Mouse (Mus musculus) ES-E14 (cell line): ENCODE measurements at regions not wholly inside any gene's neighbourhood (a gene's known extent, or its start where the extent isn't known, plus 50 kb on each side); places are given as distances from the start of the nearest gene placed in this dataset.

Experiments
- DNase-seq: peaks from one replicate; pipeline ENCODE4 v3.0.0-alpha.2; 2013; ENCODE audit warnings: low read depth, low spot score
- H3K27ac ChIP-seq: 2 replicates; pipeline ENCODE4 v1.5.1; 2012; ENCODE audit warnings: low read depth, mild to moderate bottlenecking, low read length, moderate library complexity, mixed read lengths; ENCODE audit not compliant: poor library complexity, insufficient read depth, severe bottlenecking
- H3K36me3 ChIP-seq: 2 replicates; pipeline ENCODE4 v1.6.1; 2012; ENCODE audit warnings: mild to moderate bottlenecking, low read length, moderate library complexity, mixed read lengths; ENCODE audit not compliant: control insufficient read depth, poor library complexity, insufficient read depth, severe bottlenecking
- H3K4me1 ChIP-seq, 2 experiments: fragments of 150-350 bp in 1 of 2; sonication (generic) in 1 of 2; 2 replicates each; pipeline ENCODE4 v1.6.1; 2012; ENCODE audit warnings: low read length in 2 of 2, mild to moderate bottlenecking in 1 of 2, mixed read lengths in 1 of 2; ENCODE audit not compliant: control insufficient read depth in 2 of 2, insufficient read depth in 2 of 2, poor library complexity in 1 of 2
- H3K4me3 ChIP-seq, 2 experiments: fragments of 150-350 bp in 1 of 2; sonication (generic) in 1 of 2; 2 replicates each; pipeline ENCODE4 v1.5.1; 2012; ENCODE audit warnings: low read length in 2 of 2, low read depth in 1 of 2, mild to moderate bottlenecking in 1 of 2, mixed read lengths in 1 of 2; ENCODE audit not compliant: insufficient read depth in 1 of 2, poor library complexity in 1 of 2, severe bottlenecking in 1 of 2
- H3K9ac ChIP-seq: 2 replicates; pipeline ENCODE4 v1.6.1; 2012; ENCODE audit warnings: low read depth, mild to moderate bottlenecking, low read length, mixed read lengths; ENCODE audit not compliant: poor library complexity, insufficient read depth, severe bottlenecking
- H3K9me3 ChIP-seq: fragments of 150-350 bp; sonication (generic); 2 replicates; pipeline ENCODE4 v1.6.1; 2012; ENCODE audit warnings: low read depth, mild to moderate bottlenecking, low read length; ENCODE audit not compliant: control insufficient read depth, insufficient read depth
- CHD2 ChIP-seq: IDR thresholded peaks from 2 replicates; pipeline ENCODE4 v1.6.1; 2014; ENCODE audit warnings: mild to moderate bottlenecking, low read depth, low read length, inconsistent platforms
- HCFC1 ChIP-seq: IDR thresholded peaks from 2 replicates; pipeline ENCODE4 v1.6.1; 2012; ENCODE audit warnings: low read length, inconsistent platforms, borderline replicate concordance; ENCODE audit not compliant: insufficient read depth
- MAFK ChIP-seq: IDR thresholded peaks from 2 replicates; pipeline ENCODE4 v1.6.1; 2014; ENCODE audit warnings: mild to moderate bottlenecking, low read depth, low read length, inconsistent platforms; ENCODE audit not compliant: insufficient read depth
- ZC3H11A ChIP-seq: IDR thresholded peaks from 2 replicates; pipeline ENCODE4 v1.6.1; 2012; ENCODE audit warnings: low read depth, mild to moderate bottlenecking, inconsistent platforms, low read length, borderline replicate concordance
- ZNF384 ChIP-seq: IDR thresholded peaks from 2 replicates; pipeline ENCODE4 v1.6.1; 2012; ENCODE audit warnings: low read depth, low read length, inconsistent platforms
- in situ Hi-C, 2 experiments: fragments of 600-800 bp; cut with MboI; formaldehyde crosslinking; loops; one replicate each; pipeline ENCODE4 v1.15.1; 2025; ENCODE audit warnings: low sequenced_read_pairs in 2 of 2, inconsistent platforms in 1 of 2; ENCODE audit not compliant: unreplicated experiment in 2 of 2

- H3K36me3 ChIP-seq = no peaks in the 10 kb centered on the region
- in situ Hi-C loops = no loop called here
- H3K27ac ChIP-seq = no peak overlapping the region
- no peak for DNase-seq
- no peak overlapping the region for H3K9ac ChIP-seq
- H3K9me3 ChIP-seq = no peaks in the 10 kb centered on the region
- H3K4me1 ChIP-seq = peaks cover 11 to 15% of the 10 kb centered on the region in 2 experiments; a peak in 3 of 4 replicates
- H3K4me3 ChIP-seq = no peak overlapping the region
- TF ChIP-seq CHD2 (no peak), MAFK (no peak), ZNF384 (no peak), ZC3H11A (no peak), HCFC1 (no peak)
These were observed 89.0 kb upstream of the Id4 start for GRCm38 (mm10) chr13:48171994-48172393.

GRCm38 (mm10) chr13:48192476-48192875, 68.6 kb upstream of the Id4 start:
- Histone ChIP-seq H3K9me3 (no peaks in the 10 kb centered on the region), H3K36me3 (no peaks in the 10 kb centered on the region), H3K27ac (no peak overlapping the region), H3K4me1 (no peaks in the 10 kb centered on the region), H3K9ac (no peak overlapping the region), H3K4me3 (no peak overlapping the region)
- in situ Hi-C loops = no loop called here
- TF ChIP-seq CHD2 = no peak
- TF ChIP-seq ZC3H11A = no peak
- TF ChIP-seq ZNF384 = no peak
- TF ChIP-seq HCFC1 = no peak
- TF ChIP-seq MAFK = no peak
- DNase-seq = peak; percentile 9

GRCm38 (mm10) chr13:48193942-48194341, 67.1 kb upstream of the Id4 start:
- H3K9me3 ChIP-seq = no peaks in the 10 kb centered on the region
- DNase-seq = no peak
- in situ Hi-C loops = no loop called here
- no peak overlapping the region for H3K4me3 ChIP-seq
- H3K4me1 ChIP-seq = no peaks in the 10 kb centered on the region
- H3K9ac ChIP-seq = no peak overlapping the region
- no peaks in the 10 kb centered on the region for H3K36me3 ChIP-seq
- no peak overlapping the region for H3K27ac ChIP-seq
- TF ChIP-seq ZC3H11A (no peak), CHD2 (no peak), MAFK (no peak), HCFC1 (no peak), ZNF384 (no peak)

- Histone ChIP-seq H3K36me3 (no peaks in the 10 kb centered on the region), H3K9me3 (no peaks in the 10 kb centered on the region), H3K9ac (no peak overlapping the region), H3K4me3 (no peak overlapping the region), H3K4me1 (no peaks in the 10 kb centered on the region), H3K27ac (no peak overlapping the region)
- no peak for TF ChIP-seq ZNF384
- 0 out of 2 replicates have a peak, but pooled peaks have one; percentile 8 for TF ChIP-seq MAFK
- peak; percentile 36 for DNase-seq
- in situ Hi-C loops = no loop called here
These were observed 53.2 kb upstream of the Id4 start for GRCm38 (mm10) chr13:48207824-48208223.
